Mouse (Mus musculus) forelimb bud, embryonic 11.5 days (tissue): Measurements from ENCODE around the gene Mknk2.

Experiments
- DNase-seq: peaks from one replicate; pipeline ENCODE4 v3.0.0-alpha.2; 2012; ENCODE audit warnings: low read depth, low spot score

The Mknk2 gene

DNA sequence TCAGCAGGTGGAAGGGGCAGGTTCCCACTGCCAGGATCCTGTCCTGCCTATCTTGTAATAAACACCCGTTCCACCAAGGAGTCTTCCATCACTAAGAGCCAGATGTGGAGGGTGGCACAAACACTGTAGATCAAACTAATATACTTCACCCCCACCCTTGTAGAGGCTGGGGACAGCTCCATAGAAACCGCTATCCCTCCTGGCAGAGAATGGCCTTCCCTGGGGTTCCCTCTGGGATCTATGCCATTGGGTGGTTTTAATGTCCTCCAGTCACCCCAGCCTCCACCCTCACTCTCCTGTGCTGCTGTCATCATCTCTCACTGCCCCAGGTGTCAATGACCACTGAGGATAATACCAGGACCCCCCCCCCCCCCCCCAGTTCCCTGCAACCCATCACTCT, 7.4 kb downstream of the Mknk2 start:
- DNase-seq = no peak

DNA sequence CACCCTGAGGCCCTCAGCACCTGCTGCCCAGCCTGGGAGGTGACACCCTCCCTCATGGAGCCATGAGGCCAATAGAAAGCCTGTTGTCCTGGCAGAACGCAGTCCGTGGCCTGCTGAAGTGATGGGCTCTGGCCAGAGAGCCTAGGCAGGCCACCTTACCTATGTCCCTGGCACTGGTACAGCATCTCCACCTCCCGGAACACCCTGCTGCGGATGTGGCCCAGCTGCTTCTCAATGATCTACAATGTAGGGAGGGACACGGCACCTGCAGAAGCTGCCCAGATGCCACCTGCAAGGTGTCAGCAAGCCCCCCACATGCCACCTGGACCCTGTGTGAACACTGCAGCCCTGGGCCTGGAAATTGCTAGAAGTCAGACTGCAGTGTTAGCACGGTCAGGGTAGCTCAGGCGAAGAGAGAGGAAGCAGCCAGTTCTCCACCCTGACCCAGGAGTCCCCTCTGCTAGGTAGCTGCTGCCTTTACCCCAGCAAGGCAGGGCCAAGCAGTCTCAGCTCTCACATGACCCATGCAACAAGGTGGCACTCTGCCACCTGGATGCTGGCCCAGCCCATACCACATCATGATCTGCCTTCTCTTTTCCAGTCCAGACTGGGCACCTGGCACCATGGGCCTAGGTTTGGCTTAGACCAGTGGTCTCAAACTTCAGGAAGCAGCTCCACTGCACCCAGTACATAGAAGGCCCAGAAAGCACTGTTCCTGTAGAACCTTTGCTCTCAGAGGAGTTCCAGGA, 8.0 kb downstream of the Mknk2 start:
- no peak for DNase-seq

DNA sequence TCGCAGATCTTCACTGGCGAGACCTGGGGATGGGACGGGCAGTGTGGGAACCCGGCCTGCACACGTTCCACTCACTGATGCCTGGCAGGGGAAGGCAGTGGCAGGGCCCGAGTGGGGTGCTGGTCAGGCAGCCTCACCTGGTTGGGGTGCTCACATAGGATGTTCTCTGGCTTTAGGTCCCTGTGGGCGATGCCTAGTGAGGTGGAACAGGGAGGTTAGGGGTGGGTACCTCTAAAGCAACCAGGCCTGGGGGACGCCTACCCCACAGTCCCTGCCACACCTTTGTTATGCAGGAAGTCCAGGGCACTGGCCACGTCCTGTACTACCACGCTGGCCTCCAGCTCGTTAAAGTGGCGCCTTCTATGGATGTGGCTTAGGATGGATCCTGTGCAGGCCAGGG, 8.9 kb downstream of the Mknk2 start:
- DNase-seq = no peak

DNA sequence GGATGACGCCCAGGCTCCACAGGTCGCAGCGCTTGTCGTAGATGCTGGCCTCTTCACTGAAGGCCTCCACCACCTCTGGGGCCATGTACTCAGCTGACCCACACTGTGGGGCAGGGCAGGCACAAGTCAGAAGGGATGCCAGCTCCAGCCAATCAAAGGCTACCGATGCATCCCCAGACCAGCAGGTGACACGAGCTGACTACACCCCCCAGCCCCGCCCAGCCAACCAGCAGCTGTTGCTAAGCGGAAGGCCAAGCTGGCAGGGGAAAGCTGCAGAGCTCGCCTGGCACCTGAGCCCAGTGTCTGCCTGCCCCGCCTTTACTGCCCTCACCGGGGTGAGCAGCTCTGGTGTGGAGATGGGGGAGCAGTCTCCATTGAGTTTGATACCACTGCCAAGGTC, 9.3 kb downstream of the Mknk2 start:
- DNase-seq = no peak

DNA sequence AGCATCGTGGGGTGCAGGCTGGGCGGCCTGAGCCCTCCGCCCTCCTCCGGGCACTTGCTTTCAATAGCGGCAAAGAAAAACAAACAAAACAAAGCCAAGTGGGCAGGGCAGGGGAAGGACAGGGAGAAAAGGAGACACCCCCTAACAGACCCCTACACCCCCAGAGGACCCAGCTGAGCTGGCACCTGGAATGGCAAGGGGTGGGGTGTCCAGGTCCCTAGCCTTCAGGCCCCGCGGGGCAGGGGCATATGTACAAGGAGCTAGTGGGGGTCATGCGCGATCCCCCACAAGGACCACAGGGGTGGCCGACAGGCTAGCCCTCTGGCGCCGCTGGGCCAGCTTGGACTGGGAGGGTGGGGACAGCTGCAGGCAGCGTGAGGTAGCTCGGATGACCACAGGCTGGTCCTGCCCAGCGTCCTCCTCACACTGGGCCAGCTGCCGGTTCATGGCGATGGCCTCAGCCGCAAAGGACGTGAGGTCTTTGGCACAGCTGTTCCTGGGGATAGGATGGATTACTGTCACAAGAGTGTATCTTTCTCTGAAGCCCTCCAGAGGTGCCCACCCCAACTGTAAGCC, 11.0 kb downstream of the Mknk2 start:
- DNase-seq = no peak

DNA sequence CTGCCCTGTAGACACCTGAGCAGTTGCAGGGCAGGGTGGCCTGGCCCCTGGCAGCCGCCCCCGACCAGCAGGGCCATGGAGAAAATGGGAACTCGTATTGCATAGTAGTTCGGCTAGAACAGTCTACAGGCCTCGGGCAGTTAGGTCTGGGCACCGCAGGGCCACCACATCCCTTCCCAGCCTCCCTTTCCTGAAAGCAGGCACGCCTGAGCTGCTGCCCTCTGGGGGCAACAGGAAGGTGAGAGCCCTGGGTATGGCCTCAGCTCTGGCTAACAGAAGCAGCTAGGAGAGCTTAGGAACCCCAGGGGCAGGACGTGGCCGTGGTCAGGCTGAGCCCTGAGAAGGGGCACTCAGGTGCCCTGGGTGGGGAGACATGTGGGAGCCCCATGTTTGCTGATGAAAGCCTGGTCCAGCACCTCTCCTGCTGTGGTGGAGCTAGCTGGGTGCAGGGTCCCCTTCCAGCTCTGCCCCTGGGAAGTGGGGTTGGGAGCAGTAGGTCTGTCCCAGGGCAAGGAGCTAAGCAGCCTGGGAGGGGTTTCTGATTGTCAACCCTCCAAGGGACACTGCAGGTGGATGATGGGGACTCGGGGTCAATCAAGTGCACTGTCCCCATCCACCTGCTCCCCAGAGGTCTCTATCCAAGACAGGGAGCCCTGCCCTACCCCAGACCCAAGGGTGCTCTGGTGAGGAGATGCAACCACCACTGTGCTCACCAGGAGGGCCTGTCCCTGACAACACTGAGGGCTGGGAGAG, 11.8 kb downstream of the Mknk2 start:
- no peak for DNase-seq

DNA sequence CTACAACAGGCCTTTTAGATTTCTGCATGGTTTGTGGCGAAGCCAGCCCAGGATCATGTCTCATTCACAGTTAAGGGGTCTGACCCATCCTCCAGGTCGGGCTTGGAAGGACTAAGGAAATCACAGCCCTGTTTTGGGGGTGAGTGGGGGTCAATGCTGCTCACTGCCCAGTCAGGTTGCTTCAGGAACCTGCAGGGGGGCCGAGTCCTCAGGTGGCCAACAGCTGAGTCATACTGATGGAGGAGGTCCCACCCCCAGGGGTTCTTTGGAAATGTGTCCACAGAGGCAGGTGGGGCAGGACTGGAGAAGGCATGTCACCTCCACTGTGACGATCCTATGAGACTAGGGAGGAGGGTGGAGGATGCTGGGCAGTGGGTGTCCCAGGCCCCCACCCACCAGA, 12.5 kb downstream of the Mknk2 start:
- DNase-seq = no peak

DNA sequence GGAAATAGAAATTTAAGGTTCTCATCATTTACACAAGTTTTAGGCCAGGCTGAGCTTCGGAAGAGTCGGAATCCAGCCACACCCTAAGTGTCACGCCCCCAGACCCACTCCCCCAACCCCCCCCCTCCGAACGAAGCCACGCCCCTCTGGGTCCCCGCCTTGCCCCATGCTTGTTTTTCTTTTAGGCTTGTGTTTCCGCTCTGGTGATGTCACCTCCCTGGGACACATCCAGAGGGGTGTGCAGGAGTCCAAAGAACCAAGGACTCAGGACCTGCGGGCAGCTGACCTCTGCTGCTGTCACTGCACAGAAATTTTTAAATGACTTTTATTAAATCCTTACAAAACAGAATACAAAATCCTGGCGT, 12.9 kb downstream of the Mknk2 start:
- DNase-seq = no peak

DNA sequence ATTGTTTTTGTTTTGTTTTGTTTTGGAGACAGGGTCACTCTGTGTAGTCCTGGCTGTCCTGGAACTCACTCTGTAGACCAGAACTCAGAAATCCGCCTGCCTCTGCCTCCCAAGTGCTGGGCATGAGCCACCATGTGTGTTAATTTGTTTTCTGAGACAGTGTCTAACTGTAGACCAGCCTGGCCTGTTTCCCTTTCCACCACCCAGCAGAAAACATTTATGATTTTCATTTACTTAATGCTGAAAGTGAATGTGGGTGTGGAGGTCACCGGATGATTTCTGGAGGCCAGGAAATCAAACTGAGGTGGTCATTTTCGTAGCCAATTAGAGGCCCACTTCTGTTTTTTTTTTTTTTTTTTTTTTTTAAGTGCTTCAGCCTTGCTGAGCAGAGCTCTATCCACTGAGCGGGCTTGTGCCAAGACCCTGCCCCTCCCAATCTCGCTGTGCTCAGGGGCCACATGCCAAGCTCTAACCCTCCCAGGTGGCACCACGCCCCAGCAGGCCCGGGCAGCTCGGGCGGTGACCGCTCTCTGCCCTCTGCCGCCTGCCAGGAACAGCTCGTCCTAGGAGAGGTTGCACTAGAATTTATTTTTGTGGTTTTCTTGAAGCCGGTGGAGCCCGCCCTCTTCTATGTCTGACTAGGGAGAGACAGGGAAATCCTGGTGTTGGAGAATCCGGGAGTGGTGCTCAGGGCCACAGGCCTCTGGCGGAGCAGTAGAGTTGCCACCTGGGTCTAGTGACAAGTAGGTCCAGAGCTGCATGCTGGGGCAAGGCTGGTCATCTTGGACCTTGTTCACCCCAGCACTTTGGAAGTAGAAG, 13.5 kb downstream of the Mknk2 start:
- DNase-seq = no peak

DNA sequence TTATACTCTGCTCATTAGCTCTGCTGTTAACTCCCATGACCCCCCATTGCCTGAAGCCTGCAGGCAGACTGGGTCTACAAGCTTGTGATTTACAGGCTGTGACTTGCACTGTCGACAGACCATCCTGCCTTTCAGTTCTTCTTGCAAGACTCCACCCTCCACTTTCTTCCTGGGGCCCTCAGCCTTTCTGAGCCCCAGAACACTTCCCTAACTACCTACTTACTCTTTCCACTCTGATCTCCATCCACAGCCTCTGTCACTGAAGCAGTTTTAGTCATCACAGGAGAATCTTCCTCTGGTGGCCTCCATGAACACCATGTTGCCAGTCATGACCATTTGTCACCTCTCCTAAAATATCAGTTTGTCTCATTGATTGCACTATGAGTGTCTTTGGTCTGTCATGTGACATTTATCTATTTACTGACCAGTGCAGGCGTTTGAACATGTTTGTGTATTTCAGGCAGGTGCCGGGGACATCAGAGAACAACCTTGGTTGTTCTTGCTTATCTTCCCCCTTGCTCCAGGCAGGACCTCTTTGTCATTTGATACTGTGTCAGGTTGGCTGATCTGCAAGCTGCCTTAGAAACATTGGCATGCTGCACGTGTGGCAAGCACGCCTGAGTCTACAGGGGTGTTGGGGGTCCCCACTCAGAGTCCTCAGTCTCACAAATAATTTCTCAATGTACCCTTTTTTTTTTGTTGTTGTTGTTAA, 14.3 kb downstream of the Mknk2 start:
- peak; percentile 39 for DNase-seq

DNA sequence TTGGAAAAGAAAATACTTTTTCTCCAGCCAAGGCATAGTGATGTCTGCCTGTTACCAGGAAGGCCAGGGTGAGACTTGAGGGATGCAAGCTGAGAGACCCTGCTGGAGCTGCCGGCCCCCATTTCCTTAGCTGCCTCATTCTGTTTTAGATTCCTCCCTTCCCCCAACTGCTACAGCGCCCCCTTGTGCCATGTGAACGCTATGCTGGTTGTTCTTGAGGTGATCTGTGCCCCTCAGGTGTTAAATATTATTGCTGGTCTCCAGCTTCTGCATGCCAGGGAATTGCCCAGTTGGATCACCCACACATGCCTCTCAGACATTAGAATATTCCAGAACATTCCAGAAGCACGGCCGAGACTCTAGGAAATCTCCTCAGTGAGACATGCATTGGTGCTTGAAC, 16.8 kb downstream of the Mknk2 start:
- DNase-seq = peak; percentile 56

DNA sequence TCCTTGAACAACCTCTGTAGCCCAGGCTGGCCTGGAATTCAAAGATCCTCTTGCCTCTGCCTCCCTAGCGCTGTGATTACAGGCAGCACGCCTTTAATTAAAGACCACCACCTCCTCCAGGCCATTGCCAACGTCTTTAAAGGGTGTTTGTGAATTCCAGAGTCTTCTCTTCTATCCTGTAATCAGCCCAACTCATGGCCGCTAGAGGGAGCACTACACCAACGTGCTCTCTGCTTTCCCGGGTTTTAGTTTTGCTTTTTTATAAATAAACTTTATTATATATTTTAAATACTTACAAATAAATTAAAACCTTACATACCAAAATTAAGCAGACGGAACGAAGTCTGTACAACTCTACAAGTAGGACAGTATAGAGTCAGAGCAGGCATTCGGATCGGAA, 18.7 kb downstream of the Mknk2 start:
- peak; percentile 72 for DNase-seq

DNA sequence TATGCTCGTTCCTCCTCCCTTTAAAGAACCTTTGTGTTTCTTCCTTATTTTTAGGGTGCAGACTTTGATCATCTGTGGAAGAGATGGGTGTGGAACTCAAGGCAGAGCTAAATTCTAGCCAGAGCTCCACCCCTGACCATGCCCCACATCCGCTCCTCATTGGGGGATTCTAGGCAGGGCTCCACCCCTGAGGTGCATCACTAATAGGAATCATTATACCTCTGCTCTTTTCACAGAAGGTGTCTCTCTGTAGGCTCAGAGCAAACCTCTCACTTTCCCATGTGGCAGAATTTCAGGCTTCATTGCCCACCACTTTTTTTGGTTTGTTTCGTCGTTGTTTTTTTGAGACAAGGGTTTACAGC, 19.1 kb downstream of the Mknk2 start:
- no peak for DNase-seq

DNA sequence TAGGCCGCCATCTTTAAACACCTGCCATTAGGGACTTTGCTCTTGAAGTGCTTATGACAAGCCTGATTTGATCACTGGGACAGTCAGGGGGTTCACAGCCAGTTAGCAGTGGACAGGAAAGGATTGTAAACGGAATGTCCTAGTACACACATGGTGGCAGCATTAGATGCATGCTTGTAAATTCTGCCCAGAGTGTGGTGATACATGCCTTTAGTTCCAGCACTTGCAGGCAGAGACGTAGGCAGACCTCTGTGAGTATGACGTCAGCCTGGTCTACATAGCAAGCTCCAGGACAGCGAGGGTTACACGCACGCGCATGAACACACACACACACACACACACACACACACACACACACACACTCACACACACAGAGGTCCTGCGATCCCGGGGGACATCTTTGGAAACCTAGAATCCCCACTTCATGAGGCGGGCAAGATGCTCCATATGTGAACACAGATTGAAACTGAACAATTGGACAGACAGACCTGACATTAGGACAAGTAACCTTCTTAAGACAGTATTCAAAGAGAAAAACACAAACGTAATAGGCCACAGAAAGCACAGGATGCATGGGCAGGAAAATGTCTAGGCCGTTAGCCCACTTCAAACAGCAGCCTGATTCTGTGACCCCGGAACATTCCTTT, 19.6 kb downstream of the Mknk2 start:
- no peak for DNase-seq

DNA sequence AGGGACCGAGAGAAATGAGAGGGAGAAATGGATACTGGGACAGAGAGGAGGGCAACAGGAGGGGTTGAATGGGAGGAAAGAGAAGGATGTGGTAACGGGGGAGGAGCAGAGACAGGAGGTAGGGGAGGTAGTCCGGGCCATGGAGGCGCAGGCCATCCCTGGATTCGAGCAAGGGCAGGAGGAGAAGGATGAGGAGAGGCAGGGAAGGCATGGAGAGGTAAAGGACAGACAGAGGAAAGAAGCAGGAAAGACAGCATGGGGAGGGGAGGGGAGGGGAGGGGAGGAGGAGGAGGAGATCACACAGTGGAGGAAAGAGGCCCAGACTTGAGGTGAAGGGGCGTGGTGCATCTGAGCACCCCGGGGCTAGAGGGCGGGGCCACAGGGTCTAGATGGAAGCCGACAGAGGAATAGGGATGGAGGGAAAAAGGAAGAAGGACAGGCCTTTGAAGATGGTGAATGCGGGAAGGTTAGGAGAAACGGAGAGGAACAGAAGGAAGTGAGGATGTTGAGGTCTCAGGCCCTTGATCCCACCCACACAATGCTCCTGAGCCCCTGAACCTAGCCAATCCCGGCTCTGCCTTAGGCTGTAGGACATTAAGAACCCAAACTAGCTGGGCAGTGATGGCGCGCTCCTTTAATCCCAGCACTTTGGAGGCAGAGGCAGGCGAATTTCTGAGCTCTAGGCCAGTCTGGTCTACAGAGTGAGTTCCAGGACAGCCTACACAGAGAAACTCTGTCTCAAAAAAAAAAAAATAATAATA, 20.9 kb downstream of the Mknk2 start, which contains the start of gene Btbd2:
TSS of gene Btbd2 (minus strand) at position 209 of the 761 bp plus-strand sequence.
- DNase-seq = no peak

DNA sequence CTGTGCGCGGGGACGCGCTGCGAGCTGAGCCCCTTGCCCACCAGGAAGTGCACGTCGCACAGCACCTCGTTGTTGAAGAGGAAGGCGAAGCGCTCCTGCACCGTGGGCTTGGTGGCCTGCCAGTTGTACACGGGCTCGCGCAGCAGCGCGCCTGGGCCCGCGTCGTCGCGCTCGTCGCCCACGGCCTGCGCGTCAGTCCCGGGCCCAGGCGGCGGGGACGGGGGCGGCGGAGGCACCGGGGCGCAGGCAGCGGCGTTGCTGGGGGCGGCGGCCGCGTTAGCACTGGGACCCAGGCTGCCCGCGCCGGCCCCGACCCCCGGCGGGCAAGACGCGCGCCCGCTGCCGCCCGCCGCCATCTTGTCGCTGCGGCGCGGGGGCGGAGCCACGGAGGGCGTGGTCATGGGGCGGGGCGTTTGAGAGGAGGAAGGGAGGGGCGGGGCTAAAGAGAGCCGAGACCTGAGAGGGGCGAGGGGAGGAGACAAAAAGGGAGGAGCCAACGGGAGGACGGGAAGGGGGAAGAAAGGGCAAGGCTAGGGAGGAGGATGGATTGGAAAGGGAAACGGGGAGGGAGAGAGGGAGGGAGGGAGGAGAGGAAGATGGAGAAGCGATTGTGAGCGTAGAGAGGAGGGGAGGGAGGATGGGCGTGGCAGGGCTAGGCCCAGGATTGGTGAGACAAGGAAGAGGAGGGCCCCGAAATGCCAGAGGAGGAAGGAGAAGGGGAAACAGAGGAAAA, 21.6 kb downstream of the Mknk2 start:
- peak; percentile 99 for DNase-seq

DNA sequence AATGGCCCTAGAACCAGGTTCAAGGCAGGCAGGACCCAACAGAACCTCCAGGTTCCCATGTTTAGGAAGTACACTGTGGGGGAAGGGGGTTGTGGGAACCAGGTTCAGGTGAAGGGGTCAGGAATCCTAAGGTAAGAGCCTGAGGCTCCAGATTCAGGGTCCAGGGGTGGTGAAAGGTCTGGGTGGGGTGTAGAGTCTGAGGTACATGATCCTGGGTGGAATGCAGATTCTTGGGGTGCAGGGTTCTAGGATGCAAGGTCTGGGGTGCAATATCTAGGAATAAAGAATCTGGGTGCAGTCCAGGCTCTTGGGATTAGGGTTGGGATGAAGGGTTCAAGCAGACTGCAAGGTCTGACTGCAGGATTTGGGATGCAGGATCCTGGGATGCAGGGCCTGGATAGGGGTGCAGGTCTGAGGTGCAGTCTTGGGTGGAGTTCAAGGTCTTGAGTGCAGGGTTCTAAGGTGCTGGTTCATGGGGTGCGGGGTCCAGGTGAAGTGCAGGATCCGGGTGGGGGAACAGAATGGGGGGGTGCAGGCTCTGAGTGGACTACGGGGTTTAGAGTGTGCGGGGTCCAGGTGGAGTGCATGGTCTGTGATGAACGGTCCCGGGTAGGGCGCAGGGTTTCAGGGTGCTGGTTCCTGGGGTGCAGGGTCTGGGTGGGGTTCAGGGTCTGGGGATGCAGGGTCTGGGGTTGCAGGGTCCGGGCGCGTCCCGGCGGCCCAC, 22.3 kb downstream of the Mknk2 start:
- DNase-seq = no peak

DNA sequence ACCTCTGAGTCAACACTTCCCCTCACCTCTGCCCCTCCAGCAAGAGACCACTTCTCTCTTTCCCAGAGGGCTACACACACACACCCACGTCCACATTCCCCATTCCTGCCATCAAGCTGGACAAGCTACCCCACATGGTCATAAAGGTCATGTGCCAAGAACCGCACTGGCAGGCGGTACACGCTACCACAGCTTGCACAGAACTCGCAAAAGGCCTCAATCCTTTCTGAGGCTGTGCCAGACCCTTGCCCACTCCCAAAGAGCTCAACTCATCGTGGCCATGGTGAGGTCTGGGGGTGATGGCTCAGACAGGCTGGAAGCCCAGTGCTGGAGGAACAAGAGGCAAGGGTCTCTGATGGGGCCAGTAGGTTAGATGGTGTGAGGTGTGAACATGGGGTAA, 23.0 kb downstream of the Mknk2 start:
- no peak for DNase-seq

DNA sequence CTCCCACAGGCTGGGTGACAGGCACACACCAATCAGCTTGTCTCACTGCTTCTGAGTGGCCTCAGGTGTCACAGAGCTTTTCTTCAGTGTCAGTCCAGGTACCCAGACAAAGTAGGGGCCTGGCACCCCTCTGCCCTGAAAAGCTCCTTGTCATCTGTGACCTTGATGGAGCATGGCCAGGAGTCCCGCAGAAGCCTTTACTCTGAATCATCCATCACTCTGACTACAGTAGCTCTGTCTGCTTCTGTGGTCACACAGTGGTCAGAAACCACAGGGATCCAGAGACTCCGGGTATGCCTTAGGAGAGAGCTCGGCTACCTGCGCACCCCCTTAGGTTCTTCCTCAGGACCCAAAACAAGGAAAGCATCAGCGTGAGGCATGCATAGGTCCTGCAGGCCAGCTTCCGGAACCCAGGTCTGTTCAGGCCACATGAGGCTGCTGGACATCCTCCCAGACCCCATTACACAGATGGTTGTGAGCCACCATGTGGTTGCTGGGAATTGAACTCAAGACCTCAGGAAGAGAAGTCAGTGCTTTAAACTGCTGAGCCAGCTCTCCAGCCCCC, 24.7 kb downstream of the Mknk2 start:
- no peak for DNase-seq
